Mouse (Mus musculus): ENCODE results near the gene Tll1.

GRCm38 (mm10) chr8:64214906-64215305 is 8.8 kb upstream of the Tll1 start:
- TF ChIP-seq POLR2A (IDR thresholded peaks at IDR 0.05; ENCODE audit: borderline replicate concordance, control insufficient read depth, low read depth, low read length) (no peak), CTCF (IDR thresholded peaks at IDR 0.05; ENCODE audit: control insufficient read depth, insufficient read depth, low read length) (no peak)

Data from bone marrow, adult 2 months (tissue).